Mouse (Mus musculus): Measurements from ENCODE around the gene Shpk. TPM values are rescaled to one million over a fixed set of nuclear protein-coding genes. Genes with fewer than 3 reads are reported as not detected.

The Shpk gene
- total RNA-seq, 2 experiments from 2014 or later: 1.2 to 1.5 TPM

DNA sequence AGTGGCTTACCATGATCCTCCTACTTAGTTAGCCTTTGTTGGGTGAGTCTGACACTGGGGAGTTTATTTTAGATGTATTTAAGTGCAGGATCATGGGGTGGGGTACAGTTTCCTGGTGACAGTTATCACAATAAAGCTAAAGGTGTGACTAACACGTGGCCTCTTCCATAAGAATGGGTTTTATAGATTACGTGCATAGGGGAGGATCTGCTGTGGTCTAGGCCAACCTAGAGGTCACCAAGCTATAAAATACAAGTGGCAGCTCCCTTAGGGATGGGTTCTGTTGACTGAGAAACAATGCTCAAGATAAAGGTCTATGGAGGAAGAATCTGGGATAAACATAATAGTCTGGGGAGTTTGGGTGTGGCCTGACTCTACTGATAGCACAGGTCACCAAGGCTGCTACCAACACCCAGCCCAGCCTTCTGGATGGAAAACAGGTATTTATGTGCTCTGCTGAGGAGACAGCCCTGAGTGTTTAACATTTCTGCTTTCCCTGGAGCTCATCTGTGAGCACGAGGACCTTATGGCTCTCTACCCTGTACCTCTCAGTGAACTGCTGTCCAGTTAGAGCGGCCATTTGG, 58.2 kb downstream of the Shpk start:
- no peak for DNase-seq
- intact Hi-C loops (cut with DNase I): no loop called here

DNA sequence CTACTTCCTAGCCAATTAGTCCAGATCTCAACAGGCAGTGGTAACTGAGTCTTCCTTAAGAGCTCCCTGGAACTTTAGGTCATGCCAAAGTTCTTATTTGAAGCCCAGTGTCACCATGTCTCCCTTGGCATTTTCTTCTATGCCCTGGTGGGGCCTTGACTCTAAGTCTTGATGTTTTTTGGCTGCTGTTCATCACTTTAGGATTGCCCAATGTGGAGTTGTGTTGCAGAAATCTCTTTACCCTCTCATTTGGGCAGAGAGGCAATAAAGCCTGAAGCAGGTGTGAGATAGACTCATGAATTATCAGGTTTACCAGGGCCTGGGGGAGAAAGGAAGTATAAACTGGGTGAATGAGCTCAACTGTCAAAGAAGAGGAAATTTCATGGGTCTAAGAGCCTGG, 59.4 kb downstream of the Shpk start:
- no peak for DNase-seq
- intact Hi-C loops (cut with DNase I): no loop called here

DNA sequence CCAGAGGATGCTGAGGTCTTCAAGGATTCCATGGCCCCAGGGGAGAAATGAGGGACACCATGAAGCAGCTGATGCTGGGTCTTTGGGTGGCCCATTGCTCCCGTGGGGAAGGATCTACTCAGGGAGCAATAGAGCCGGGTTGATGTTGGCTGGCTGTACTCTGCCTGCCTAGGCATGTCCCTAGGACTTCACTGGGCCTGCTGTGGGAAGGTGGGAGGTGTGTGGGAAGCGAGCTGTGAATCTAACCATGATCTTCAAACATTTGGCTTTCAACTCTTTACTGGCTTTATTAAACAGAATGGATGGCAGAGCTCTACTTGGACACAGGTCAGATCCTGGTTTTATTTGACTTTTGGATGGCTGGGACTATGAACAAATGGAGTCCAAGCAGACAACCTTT, 61.2 kb downstream of the Shpk start:
- intact Hi-C loops (cut with DNase I): no loop called here
- DNase-seq: no peak

GRCm38 (mm10) chr11:73261385-73261784, 62.1 kb downstream of the Shpk start:
- DNase-seq: no peak
- intact Hi-C loops (cut with DNase I): no loop called here

DNA sequence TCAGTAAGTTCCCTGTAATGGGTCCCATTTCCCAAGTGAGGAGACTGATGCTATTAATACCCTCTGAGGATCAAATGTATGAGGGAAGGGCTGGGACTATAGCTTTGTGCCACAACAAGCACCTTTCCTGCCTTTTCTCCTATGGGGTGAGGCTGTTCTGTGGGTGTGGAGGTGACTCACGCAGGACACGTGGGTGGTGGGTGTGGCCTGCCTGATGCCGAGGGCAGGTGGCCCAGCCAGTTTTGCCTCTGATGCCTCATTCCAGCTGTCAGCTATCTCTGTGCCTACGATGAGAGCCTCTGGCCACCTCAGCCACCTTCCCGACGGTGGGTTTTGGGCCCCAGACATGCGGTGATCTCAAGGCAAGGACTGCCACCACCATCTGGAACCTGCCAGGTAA, 68.0 kb downstream of the Shpk start, which contains the start of gene Trpv3:
Gene Trpv3 (plus strand): TSS at position 122 of the 400 bp plus-strand sequence.
- DNase-seq: no peak
- intact Hi-C loops (cut with DNase I): no loop called here

Other genes starting within 250 kb of the Shpk start
- gene Atp2a3, start 238.3 kb upstream of the Shpk start, total RNA-seq (2021): 10 to 100 TPM; 18.4 to 19.3 TPM
- gene P2rx1, start 200.4 kb upstream of the Shpk start, total RNA-seq (2021): 1 to 10 TPM in 1 of 2 experiments, under 1 TPM in 1; 0.60 to 1.0 TPM
- gene Camkk1, start 180.5 kb upstream of the Shpk start, total RNA-seq (2021): 1 to 10 TPM; 1.4 to 1.8 TPM
- gene Ncbp3, start 151.7 kb upstream of the Shpk start, total RNA-seq (2021): 1 to 10 TPM; 7.6 to 7.8 TPM
- gene Itgae, start 108.9 kb upstream of the Shpk start, total RNA-seq (2021): under 1 TPM in 1 of 2 experiments, not detected in 1; 0.20 TPM
- 1 to 10 TPM in 1 of 2 experiments, under 1 TPM in 1; 0.81 to 1.3 TPM for gene Haspin, start 61.2 kb upstream of the Shpk start, total RNA-seq (2021)
- gene P2rx5, start 39.0 kb upstream of the Shpk start, total RNA-seq (2021): 1 to 10 TPM; 6.9 to 7.7 TPM
- gene Emc6, start 22.4 kb upstream of the Shpk start, total RNA-seq (2021): 10 to 100 TPM; 72.4 to 75.5 TPM
- gene Tax1bp3, start 22.4 kb upstream of the Shpk start, total RNA-seq (2021): 10 to 100 TPM; 55.3 to 62.3 TPM
- gene Ctns, start 418 bp upstream of the Shpk start, total RNA-seq (2021): 10 to 100 TPM; 11.3 to 11.7 TPM
- gene Trpv1, start 34.8 kb downstream of the Shpk start, total RNA-seq (2021): under 1 TPM in 1 of 2 experiments, not detected in 1; 0.12 TPM
- under 1 TPM; 0.10 TPM for gene Trpv3, start 67.9 kb downstream of the Shpk start, total RNA-seq (2021)
- 1 to 10 TPM in 1 of 2 experiments, under 1 TPM in 1; 0.76 to 1.2 TPM for gene Aspa, start 130.1 kb downstream of the Shpk start, total RNA-seq (2021)
- gene Gm49340, start 130.3 kb downstream of the Shpk start, total RNA-seq (2021): not detected
- not detected for gene Spata22, start 130.3 kb downstream of the Shpk start, total RNA-seq (2021)
- not detected for gene Olfr20, start 151.3 kb downstream of the Shpk start, total RNA-seq (2021)
- gene Olfr376, start 171.8 kb downstream of the Shpk start, total RNA-seq (2021): not detected
- gene Olfr1, start 200.2 kb downstream of the Shpk start, total RNA-seq (2021): not detected
- not detected for gene Olfr378, start 229.0 kb downstream of the Shpk start, total RNA-seq (2021)